Mouse (Mus musculus): ENCODE measurements around the gene Supt6. TPM values are rescaled to one million over a fixed set of nuclear protein-coding genes. Genes with fewer than 3 reads are reported as not detected.
"Not testable (repeated sequence)": the region's sequence is repeated elsewhere in the genome, so short reads cannot be mapped to it uniquely, and the experiment has no call there.

Gene Supt6
- total RNA-seq (2022) = 10 to 100 TPM; 71.8 to 93.4 (median 79.5) TPM

DNA sequence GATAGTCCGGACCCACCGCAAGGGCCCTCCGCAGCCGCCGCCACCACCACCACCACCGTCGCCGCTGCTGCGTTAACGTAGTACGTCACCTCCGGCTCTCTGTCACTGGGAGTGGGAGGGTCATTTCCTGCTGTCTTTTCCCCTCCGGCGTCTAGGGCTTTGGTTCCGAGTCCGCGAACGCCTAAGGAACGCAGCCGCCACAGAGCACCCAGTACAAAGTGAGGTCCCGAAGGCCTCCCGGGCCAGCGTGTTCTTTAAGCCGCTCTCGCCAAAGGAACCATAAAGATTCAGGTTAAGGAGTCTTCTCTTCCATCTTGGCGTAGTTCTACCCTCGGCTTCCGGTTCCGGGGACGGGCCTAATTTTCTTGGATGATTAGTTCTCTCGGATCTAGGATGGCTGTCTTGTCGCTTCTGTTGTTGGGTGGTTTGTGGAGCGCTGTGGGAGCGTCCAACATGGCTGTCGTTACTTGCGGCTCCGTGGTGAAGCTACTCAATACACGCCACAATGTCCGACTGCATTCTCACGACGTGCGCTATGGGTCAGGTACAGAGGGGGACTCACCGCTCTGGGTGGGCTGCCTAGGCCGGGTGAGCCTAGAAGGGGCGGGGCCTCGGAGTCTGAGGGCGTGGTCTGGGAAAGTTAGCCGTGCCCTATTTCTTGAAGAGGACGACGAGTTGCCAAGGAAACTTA, at the start of gene Supt6, which contains the start of gene Sdf2:
Supt6 (minus strand) TSS at position 361 of the 691 bp plus-strand sequence.
Sdf2 (plus strand) TSS at position 120 of the 691 bp plus-strand sequence.
- peak; percentile 83 for DNase-seq

DNA sequence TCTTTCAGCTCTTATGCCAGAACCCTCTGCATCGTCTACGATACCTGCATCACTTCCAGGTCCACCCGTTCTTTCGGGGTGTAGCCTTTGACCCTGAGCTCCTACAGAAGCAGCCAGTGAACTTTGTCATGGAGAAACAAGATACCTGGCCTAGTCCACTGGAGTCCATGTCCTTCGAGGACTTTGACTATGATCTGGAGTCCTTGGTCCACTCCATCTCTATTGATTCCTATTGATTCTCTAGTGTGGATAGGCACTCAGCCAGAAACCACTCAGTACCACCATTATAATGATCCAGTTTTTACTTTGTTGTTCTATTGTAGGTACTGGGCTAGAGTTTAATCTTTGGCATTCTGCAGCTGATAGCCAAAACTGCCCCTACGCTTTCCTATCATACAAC, 48.8 kb upstream of the Supt6 start:
- DNase-seq = no peak

DNA sequence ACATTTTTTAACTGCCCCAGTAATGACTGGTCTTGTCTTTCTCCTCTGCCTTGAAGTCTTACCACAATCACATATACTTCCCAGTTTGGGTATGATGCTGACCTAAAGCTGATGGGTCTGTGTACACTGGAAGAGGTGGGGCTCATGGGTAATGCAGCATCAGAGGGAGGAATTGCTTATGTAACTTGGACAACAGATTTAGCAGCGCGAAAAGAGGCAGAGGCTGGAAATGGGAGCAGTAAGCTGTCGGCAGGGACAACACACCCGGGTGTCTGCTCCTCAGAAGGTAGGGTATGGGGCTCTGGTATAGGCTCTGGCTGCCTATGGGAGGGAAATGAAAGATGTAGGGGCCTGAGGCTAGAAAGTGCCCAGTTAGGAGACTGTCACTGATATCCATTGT, 44.9 kb upstream of the Supt6 start, which contains the start of gene BC030499:
BC030499 (plus strand) TSS at position 188 of the 400 bp plus-strand sequence.
- no peak for DNase-seq

DNA sequence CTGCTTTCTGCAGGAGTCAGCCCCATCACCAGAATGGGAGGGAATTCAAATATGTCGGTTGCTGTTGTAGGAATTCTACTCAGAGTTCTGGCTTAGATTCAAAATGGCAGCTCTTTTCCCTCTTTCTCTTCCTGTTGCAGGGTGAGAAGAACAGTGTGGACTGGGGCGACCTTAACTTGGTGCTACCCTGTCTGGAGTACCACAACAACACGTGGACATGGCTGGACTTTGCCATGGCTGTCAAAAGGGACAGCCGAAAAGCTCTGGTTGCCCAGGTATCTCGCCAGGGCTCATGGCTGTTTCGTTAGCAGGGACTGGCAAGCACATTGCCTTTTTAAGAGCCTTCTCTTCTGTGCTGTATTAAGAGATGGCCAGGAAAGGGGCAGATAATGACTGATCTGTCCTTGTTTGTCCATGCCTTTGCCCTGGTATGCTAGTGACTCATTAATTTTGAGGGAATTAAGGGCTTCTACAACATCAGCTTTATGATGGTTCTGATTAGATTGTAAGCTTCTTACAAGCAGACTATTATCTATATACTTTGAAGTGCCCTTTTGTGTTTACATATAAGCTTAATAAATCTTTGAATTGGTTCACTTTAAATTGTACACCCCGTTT, 43.5 kb upstream of the Supt6 start:
- no peak for DNase-seq

DNA sequence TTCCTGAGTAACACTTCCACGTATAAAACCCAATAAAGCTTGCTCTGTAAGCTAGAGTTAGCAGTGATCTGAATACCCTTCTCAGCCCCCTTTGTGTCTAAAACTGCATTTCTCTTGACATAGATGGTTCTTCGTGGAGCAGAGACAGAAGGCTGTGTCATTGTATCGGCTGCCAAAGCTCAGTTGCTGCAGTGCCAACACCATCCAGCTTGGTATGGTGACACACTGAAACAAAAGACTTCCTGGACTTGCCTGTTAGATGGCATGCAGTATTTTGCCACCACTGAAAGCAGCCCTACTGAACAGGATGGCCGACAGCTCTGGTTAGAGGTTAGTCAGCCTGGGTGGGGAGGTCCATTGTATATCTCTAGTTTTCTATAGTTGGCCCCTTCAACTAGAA, 33.8 kb upstream of the Supt6 start:
- no peak for DNase-seq

DNA sequence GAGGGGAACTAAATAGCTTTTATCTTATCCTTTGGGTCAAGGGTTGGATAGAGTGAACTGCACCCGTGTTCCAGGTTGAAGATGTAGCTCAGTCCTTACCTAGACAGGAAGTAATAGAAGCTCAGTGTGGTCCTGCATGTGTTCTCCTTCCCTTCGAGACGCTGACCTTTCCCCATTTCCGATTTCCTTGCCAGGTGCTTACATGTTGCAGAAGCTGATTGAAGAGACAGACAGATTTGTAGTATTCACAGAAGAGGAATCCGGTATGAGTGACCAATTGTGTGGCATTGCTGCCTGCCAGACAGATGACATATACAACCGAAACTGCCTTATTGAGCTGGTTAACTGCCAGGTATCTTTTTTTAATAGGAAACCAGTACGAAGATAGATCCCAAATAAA, 33.1 kb upstream of the Supt6 start:
- DNase-seq = no peak

DNA sequence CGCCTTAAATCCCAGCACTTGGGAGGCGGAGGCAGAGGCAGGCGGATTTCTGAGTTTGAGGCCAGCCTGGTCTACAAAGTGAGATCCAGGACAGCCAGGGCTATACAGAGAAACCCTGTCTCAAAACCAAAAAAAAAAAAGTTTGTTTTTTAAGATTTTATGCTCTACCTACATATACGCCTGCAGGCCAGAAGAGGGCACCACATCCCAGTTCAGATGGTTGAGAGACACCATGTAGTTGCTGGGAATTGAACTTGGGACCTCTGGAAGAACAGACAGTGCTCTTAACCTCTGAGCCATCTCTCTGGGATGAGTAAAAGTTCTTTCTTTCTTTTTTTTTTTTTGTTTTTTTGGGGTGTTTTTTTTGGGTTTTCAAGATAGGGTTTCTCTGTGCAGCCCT, 30.4 kb upstream of the Supt6 start:
- not testable (repeated sequence) for DNase-seq

DNA sequence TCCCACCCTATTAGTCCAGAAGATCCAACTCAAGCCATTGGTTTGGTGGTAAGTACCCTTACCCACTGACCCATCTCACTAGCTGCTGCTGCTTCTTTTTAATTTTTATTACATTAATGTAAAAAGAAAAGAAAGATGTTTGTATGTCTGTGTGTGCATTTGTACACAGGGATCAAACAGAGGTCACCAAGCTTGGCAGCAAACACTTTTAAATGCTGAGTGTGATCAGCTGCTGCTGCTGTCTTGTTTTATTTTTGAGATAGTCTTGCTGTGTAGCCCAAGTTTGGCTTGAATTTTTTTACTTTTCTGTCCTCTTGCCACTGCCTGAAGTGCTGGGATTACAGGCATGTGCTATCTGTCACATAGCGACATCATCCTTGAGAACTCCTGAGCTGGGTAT, 29.8 kb upstream of the Supt6 start:
- no peak for DNase-seq

DNA sequence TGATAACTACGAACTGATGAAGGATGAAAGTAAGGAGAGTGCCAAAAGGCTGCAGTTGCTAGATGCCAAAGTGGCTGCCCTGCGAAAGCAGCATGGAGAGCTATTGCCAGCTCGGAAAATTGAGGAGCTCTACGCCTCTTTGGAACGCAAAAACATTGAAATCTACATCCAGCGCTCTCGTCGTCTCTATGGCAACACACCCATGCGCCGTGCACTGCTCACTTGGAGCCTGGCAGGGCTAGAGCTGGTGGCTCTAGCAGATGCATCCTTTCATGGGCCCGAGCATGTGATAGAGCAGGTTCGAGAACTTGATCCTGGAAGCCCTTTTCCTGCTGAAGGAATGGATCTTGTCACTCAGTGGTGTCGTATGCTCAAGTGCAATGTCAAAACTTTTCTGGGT, 26.2 kb upstream of the Supt6 start:
- no peak for DNase-seq

DNA sequence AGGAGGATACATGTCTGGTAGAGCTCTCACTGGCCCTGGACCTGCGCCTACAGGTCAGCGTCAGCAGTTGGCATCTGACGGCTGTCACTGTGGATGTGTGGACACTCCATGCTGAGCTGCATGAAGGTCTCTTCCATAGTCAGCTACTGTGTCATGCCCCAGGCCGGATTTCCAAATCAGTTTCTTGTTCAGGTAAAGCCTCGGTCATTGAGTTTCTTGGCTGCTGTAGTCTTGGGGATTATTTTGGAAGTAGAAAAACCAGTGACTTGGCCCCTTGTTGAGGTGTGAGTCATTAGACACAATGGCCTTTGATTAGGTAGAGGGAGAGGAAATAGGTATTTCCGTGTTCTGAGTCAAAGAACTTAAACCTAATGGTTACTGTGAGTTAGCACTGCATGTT, 19.8 kb upstream of the Supt6 start:
- DNase-seq = no peak

DNA sequence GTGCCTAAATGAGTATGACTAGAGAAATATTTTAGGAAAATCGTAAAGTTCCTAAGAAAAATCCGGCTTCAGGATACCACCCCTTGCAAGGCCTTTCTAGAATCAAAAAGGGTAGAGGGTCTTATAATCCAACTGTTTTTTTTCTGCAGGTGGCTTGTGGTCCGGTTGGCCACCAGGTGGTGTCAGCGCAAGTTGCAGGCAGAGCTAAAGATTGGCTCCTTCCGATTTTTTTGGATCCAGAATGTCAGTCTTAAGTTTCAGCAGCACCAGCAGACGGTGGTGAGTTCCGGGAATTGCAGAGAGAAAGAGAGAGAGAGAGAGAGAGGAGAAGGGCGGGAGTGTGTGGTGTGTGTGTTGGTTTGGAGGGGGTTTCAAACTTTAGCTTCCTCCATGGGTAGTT, 16.8 kb upstream of the Supt6 start:
- peak; percentile 29 for DNase-seq

DNA sequence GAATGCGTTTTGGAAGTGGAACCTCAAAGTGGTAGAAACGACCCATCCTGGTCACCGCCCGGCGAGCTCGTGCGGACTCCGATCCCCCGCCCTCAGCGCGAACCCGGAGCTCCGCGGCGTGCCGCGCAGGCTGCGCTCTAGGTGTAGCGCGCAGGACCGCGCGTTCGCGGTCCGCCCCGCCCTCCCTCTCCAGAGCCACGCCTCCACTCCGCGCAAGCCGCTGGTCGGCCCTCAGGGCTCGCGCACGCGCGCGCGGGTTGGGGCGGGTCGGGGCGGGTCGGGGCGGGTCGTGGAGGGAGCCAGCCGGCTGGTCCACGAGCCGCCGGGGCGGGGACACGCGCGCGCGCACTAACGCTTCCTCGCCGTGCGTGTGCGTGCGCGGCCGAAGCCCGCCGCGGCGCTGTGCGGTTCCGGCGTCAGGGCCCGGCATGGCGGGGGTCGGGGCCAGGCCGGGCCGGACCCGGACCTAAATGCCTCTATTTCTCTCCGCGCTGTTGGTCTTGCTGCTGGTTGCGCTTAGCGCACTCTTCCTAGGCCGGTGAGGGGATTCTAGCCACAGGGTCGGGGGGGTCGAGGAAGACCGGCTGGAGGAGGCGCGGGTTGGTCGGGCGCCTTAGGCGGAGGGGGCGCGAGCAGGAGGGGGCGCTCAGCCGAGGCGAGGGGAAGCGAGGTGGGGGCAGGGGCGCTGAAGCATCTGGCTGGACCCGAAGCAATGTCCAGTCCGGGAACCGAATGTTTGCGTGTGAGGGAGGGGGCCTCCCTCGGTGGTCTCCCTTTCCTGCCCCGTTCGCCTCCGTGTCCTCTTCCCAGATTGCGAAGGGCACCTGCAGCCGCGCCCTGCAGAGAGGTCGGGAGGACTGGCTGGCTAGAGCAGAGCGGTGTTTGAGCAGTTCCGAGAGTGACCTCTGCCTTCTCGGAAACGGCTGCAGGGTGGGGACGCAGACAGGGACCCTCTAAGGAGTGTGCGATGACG, 15.9 kb upstream of the Supt6 start, which contains the start of gene 2610507B11Rik:
2610507B11Rik (plus strand) TSS at position 373 of the 973 bp plus-strand sequence.
- DNase-seq = peak; percentile 90

DNA sequence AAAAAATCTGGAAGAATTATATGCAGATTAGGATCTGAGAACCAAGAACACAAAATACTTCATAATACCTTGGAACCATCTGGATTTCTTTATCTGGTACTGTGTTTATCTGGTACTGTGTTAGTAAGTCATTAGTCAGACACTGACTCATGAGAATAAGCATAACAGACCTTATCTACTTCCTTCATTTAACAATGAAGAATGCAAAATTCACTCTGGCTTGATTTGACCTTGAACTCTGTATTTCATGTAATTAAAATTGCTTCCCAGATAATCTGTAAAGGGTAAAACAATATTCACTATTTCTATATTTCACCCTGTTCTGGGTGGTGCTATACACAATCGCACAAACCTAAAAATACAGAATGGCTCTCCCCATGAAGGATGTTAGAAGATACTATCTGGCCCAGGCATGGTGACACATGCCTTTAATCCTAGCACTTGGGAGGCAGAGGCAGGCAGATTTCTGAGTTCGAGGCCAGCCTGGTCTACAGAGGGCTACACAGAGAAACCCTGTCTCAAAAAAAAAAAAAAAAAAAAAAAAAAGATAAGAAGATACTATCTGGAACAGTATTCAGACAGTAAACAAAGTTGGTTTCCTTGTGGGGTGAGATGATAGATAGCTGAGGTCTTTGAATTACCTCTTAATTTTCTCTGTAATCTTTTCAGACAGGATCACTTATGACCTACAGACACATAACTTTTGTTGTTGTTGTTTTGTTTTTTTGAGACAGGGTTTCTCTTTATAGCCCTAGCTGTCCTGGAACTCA, 14.9 kb upstream of the Supt6 start:
- DNase-seq = no peak

DNA sequence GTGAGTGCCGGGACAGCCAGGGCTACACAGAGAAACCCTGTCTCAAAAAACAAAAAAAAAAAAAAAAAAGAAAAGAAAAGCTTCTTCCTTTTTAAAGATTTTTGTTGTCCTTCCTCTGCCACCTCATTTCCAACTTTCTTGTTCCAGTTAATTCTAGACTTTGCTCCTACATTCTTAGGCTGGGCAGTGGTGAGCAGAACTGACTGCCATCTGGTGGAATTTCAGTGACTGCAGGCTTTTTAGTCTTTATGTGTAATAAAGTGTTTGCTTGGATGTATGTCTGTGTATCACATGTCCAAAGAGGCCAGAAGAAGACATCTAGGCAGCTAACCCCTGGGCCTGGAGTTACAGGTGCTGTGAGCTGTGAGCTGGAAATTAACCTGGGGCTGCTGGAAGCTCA, 10.8 kb upstream of the Supt6 start:
- DNase-seq = no peak

DNA sequence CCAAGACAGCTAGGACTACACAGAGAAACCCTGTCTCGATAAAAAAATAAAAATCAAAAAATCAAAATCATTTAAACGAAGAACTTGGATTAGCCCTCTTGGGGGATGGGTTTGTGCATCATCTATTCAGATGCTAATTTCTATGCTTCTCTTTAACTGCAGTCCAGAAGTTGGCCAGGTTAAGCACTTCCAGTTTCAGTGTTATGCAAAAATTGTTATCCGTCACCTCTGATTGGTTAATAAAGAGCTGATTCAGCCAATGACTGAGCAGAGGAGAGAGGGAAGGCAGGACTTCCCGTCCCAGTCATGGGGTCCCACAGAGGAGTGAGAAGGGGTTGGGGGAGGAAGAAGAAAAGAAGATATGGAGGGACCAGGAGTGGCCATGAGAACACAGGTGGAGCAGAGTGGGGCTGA, 1.9 kb upstream of the Supt6 start:
- no peak for DNase-seq

DNA sequence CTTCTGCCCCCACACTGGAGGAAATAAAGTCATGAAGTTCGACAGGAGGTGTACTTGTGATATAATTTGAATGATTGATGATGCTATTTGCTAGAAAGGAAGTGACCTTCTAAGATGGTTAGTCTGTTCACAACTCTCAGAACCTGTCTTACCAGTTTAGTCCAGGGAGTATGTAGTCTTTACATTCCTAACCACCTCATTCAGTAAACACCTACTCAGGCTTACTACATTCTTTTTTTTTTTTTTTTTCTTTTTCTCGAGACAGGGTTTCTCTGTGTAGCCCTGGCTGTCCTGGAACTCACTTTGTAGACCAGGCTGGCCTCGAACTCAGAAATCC, 1.2 kb upstream of the Supt6 start:
- no peak for DNase-seq

DNA sequence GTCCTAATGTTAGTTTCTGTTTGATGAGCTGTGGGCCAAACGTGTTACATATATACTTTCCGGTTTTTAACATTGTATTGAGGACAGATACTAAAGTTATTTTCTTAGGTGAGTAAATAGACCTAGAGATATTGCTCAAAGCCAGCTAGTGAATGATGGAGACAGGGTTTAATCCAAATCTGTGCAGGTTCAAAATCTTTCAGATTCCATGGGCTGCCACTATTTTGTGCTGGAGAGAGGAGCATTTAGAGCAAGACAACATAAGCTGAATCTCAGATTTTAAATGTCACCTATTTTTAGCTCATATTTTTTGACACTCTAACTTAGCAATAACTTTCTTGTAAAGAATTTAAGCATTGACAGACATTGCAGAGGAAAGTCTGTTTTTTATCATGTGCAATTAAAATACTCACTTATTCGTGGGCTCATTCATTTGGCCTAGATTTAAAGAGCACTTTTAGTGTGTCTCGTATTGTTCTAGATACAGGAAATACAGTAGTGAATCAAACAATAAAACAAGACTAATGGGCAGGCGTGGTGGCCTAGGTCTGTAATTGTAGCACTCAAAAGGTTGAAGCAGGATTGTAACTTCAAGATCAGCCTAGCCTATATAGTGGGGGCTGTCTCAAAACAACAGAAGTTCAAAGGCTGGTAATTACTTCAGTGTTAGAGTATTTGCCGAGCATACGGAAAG, 678 bp upstream of the Supt6 start:
- DNase-seq = no peak

DNA sequence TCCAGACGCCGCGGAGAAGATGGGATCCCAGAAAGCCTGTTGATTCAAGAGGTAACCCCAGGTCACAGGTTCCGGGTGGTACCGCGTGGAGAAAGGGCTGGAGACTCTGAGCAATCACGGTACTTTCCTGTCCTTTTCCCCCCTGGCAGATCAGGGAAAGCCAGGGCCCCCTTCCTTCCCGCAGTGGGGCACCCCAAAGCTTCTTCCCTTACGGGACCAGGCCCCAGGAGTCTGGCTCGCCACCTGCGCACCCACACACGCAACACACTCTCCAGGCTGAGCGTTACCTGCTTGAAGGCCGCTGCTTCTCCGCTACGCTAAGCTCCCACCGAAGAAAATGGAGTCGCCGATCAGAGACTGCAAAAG, 543 bp downstream of the Supt6 start:
- DNase-seq = peak; percentile 17

DNA sequence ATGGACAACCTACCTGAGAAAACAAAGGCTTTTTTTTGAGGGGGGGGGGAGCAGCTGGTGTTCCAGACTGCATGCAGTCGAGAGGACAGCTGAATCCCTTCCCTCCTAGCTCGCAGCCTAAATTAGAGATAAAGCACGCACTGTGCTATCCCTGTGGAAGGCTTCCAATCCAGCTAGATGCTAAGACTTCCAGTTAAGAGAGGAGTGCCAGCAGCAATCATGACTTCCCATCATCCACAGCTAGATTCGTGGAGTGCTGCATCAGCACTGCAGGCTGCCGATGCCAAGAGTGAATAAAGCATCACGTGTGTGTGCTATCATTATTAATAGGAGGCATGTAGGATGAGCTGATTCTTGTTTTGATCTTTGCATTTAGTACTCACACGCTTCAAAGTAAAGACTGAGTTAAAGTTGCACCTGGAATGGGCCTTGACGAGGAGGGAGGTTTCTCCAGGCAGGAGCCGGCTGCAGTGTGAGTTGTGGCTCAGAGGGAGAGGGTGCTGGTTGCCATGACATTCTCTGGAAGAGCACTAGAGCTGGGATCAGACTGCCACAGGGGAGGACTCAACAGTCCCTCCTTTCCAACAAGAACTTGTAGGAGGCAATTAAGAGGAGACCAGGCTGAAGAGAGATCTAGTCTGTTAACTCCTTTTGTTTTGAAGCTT, 5.5 kb downstream of the Supt6 start:
- DNase-seq = no peak

DNA sequence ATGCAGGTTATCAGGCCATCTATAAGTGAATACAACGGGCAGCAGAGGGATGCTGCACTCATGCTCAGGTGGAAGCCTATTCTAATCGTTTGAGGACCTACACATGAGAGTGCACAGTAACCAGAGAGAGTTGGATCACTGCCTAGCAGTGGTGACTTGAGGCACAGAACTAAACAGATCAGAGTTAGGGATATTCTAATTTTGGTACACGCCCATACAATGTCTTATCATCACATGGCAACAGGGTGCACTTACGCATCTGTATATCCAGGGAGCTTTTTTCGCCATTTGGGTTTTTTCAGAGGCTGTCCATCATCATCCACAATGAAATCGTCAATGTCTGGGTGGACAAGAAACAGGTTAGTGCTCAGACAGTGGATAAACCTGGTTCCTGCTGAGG, 14.3 kb downstream of the Supt6 start:
- DNase-seq = no peak

DNA sequence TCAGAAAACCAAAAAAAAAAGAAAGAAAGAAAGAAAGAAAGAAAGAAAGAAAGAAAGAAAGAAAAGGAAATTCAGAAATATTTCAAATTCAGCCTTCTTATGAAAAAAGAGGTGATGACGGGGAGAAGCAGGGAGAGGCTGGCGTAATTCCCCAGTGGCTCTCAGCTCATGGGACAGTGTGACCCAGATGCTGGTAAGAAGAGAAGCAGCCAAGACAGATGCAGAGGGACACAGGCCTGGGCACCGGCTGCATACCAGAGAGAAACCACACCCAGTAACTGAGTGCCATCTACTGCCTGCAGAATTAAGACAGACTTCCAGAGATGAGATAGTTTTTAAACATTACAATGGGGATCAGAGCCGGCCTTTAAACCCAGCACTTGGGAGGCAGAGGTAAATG, 22.2 kb downstream of the Supt6 start:
- DNase-seq = no peak

Data from adrenal gland, adult 8-10 months (tissue).